Mouse (Mus musculus): Measurements from ENCODE around the gene Serf2.

The Serf2 gene

DNA sequence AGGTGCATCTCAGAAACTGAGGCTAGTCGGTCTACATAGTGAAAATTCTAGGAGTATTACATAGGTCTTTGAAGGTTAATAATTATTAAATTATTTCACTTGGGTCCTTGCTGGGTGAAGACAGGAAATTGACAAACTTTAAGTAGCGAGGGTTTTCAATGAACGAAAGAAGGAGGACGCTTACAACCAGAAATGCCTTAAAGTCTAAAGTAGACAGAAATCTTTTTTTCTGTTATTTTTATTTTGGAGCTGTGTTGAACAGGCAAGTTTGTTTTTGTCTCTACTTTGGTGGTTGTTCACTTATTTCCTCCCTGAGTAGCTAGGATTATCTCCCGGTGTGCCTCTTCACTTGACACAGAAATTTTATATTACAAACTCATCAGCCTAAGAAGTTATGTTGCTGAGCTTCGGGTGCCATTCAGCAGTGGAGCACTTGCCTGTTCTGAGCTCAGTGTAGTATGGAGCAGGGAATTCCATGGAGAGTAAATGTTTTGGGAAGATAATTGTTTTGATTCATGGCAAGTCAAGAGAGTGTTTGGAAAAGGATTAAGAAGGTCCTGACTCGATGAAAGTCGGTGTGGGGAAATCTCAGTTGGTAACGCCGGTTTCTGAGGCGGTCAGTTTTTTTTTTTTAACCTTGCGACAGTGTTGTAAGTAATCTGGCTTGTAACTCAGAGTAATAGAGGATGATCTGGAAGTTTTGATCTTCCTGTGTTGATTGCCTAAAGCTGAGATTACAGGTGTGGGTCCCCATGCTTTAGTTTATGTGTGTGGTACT is 58.4 kb downstream of the Serf2 start:
- no peak for DNase-seq
